Mouse (Mus musculus): Measurements from ENCODE around the gene D3Ertd254e. TPM values are rescaled to one million over a fixed set of nuclear protein-coding genes. Genes with fewer than 3 reads are reported as not detected.

D3Ertd254e gene
- polyA plus RNA-seq, 1 experiment from 2014 or later: 11.8 TPM

- Histone ChIP-seq H3K27ac (ENCODE audit: low read depth, low read length) (no peak overlapping the region), H3K27me3 (ENCODE audit: control insufficient read depth, insufficient read depth, low read length) (no peaks in the 10 kb centered on the region), H3K9ac (ENCODE audit: low read depth, low read length) (no peak overlapping the region), H3K9me3 (ENCODE audit: control insufficient read depth, low read length) (no peaks in the 10 kb centered on the region), H3K4me1 (ENCODE audit: control insufficient read depth, insufficient read depth, low read length) (no peaks in the 10 kb centered on the region), H3K4me3 (ENCODE audit: low read length) (no peak overlapping the region), H3K36me3 (ENCODE audit: control insufficient read depth, insufficient read depth, low read length) (no peaks in the 10 kb centered on the region), H3K4me2 (replicated peaks; ENCODE audit: low read depth, low read length) (no peak overlapping the region)
- 67% methylated on average over 19 of the region's 19 CpGs for WGBS
- peak; percentile 58; the same call in 1 of the 2 replicates for ATAC-seq (ENCODE audit: low FRiP score, low TSS enrichment)
Measured at GRCm38 (mm10) chr3:36207520-36208264, 56.9 kb downstream of the D3Ertd254e start.

GRCm38 (mm10) chr3:36209776-36210555 is 59.1 kb downstream of the D3Ertd254e start:
- no peak overlapping the region for H3K4me2 ChIP-seq (replicated peaks; ENCODE audit: low read depth, low read length)
- H3K4me1 ChIP-seq (ENCODE audit: control insufficient read depth, insufficient read depth, low read length): no peaks in the 10 kb centered on the region
- no peaks in the 10 kb centered on the region for H3K36me3 ChIP-seq (ENCODE audit: control insufficient read depth, insufficient read depth, low read length)
- no peaks in the 10 kb centered on the region for H3K27me3 ChIP-seq (ENCODE audit: control insufficient read depth, insufficient read depth, low read length)
- no peak overlapping the region for H3K27ac ChIP-seq (ENCODE audit: low read depth, low read length)
- WGBS: 69% methylated on average over 11 of the region's 11 CpGs
- H3K4me3 ChIP-seq (ENCODE audit: low read length): no peak overlapping the region
- no peak overlapping the region for H3K9ac ChIP-seq (ENCODE audit: low read depth, low read length)
- ATAC-seq (ENCODE audit: low FRiP score, low TSS enrichment): peak; percentile 67; the same call in 1 of the 2 replicates
- no peaks in the 10 kb centered on the region for H3K9me3 ChIP-seq (ENCODE audit: control insufficient read depth, low read length)

GRCm38 (mm10) chr3:36210939-36211338 is 60.1 kb downstream of the D3Ertd254e start:
- WGBS: 55% methylated on average over 2 of the region's 2 CpGs
- no peaks in the 10 kb centered on the region for H3K4me1 ChIP-seq (ENCODE audit: control insufficient read depth, insufficient read depth, low read length)
- no peaks in the 10 kb centered on the region for H3K9me3 ChIP-seq (ENCODE audit: control insufficient read depth, low read length)
- no peaks in the 10 kb centered on the region for H3K27me3 ChIP-seq (ENCODE audit: control insufficient read depth, insufficient read depth, low read length)
- no peaks in the 10 kb centered on the region for H3K36me3 ChIP-seq (ENCODE audit: control insufficient read depth, insufficient read depth, low read length)
- ATAC-seq (ENCODE audit: low FRiP score, low TSS enrichment): no peak
- no peak overlapping the region for H3K4me2 ChIP-seq (replicated peaks; ENCODE audit: low read depth, low read length)
- no peak overlapping the region for H3K9ac ChIP-seq (ENCODE audit: low read depth, low read length)
- H3K4me3 ChIP-seq (ENCODE audit: low read length): no peak overlapping the region
- no peak overlapping the region for H3K27ac ChIP-seq (ENCODE audit: low read depth, low read length)

DNA sequence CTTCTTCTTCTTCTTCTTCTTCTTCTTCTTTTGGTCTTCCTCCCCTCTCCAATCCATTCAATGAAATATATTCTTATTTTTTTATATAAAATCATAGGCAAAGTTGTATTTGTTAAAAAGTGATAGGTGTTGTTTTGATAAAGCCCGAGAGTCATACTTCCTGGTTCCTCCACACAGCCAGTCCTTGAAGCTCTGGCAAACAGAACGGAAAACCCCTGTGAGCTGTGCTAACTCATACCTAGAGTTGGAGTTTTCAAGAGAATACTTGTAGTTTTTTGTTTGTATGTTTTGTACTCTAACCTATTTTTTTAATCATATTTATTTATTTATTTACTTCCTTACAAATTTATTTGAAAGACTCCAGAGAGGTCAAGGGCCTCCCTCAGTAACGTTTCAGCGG is 61.9 kb downstream of the D3Ertd254e start:
- no peaks in the 10 kb centered on the region for H3K27me3 ChIP-seq (ENCODE audit: control insufficient read depth, insufficient read depth, low read length)
- no peak overlapping the region for H3K27ac ChIP-seq (ENCODE audit: low read depth, low read length)
- no peak overlapping the region for H3K4me2 ChIP-seq (replicated peaks; ENCODE audit: low read depth, low read length)
- H3K4me1 ChIP-seq (ENCODE audit: control insufficient read depth, insufficient read depth, low read length): no peaks in the 10 kb centered on the region
- H3K9me3 ChIP-seq (ENCODE audit: control insufficient read depth, low read length): no peaks in the 10 kb centered on the region
- H3K36me3 ChIP-seq (ENCODE audit: control insufficient read depth, insufficient read depth, low read length): no peaks in the 10 kb centered on the region
- no peak for ATAC-seq (ENCODE audit: low FRiP score, low TSS enrichment)
- no peak overlapping the region for H3K4me3 ChIP-seq (ENCODE audit: low read length)
- whole genome bisulfite sequencing: 79% methylated on average over 4 of the region's 4 CpGs
- H3K9ac ChIP-seq (ENCODE audit: low read depth, low read length): no peak overlapping the region

Other genes starting within 250 kb of the D3Ertd254e start
- gene Dcun1d1, start 213.6 kb upstream of the D3Ertd254e start, polyA plus RNA-seq (2014; fragmentation: Nextera tagmentation; extraction: Ambion mirVana): 78.0 and 95.8 TPM in 2 replicates
- 25.1 and 41.4 TPM in 2 replicates for gene Mccc1, start 150.3 kb upstream of the D3Ertd254e start, polyA plus RNA-seq (2014; fragmentation: Nextera tagmentation; extraction: Ambion mirVana)
- not detected in 2 replicates for gene Ccdc144b, start 97.5 kb upstream of the D3Ertd254e start, polyA plus RNA-seq (2014; fragmentation: Nextera tagmentation; extraction: Ambion mirVana)
- 73.1 and 85.4 TPM in 2 replicates for gene Acad9, start 85.0 kb upstream of the D3Ertd254e start, polyA plus RNA-seq (2014; fragmentation: Nextera tagmentation; extraction: Ambion mirVana)
- gene Qrfpr, start 71.3 kb downstream of the D3Ertd254e start, polyA plus RNA-seq (2014; fragmentation: Nextera tagmentation; extraction: Ambion mirVana): not detected in 2 replicates